Mouse (Mus musculus): ENCODE results near the gene Faim.

The Faim gene

DNA sequence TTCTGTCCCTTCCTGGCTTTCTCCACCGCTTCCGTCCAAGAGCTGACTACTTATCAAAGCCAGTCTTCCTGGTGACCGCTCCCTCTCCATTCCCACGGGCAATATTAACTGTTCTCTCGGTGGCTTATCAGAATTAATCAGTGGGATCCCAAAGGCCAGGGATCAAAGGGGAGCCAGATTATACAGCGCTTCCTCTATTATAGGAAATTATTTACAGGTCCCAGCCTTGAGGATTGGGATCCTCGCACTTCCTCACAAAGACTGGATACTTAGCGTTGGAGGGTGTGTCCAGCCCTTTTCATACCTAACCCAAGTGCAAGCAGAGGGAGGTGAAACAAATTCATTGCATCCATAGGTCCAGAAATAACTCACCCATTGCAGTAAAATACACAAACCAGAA is 45.9 kb downstream of the Faim start:
- in situ Hi-C loops (cut with MboI; ENCODE audit: unreplicated experiment in 2 of 2): no loop called here

DNA sequence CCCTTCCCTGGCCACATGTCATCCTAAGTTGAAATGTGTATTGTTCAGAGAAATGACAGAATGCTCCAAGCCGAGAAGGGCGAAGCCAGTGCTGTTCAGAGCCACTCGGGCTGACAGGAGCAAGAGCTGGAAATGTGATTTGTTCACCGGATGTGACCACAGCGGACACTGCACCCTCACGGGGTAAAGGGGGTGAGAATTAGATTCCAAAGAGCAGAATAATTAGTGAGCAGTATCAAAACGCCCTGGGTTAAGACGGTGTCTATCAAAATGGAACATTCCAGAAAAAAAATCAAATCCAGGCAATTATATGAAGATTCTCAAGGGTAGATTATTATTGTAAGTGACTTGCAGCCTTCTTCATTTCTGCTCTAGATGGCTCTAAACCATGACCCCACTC is 47.9 kb downstream of the Faim start:
- in situ Hi-C loops (cut with MboI; ENCODE audit: unreplicated experiment in 2 of 2): no loop called here

DNA sequence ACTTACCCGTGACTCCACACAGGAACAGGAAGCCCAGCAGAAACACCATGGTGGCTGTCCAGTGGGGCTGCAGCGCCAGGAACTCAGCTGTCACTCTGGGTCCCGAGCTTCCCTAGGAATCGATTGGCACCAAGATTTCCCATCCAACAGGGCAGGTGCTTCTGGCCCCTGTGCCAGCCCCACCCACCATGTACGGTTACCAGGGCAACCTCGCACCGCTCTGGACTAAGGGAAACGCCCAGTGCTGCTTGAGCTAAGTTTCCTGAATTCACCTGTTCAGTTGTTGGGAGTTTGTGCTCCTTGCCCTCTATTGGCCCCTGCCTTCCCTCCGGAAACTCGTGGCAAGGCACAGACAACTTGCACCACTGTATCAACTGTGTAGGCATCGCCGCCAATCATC is 49.4 kb downstream of the Faim start, which contains the start of gene Gm1123:
Gm1123 (minus strand) TSS at position 141 of the 400 bp plus-strand sequence.
- in situ Hi-C loops (cut with MboI; ENCODE audit: unreplicated experiment in 2 of 2): no loop called here

DNA sequence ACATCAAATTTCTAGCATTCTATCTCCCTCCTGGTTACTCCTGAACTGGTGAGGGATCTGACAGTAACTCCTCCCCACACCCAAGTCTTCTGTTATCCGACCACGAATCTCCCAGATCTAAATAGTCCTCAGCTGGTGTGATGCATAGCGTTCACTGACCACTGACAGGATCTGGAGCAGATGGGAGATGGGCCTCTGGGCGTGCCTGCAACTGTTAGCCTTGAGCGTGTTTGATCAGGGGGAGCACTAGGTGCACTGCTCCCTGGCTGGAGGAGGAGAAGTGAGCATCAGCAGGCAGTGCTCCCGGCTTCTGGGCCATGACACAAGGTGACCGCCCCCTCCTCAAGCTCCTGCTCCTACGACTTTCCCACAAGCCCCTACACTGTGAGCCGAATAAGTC is 55.8 kb downstream of the Faim start:
- in situ Hi-C loops (cut with MboI; ENCODE audit: unreplicated experiment in 2 of 2): no loop called here

DNA sequence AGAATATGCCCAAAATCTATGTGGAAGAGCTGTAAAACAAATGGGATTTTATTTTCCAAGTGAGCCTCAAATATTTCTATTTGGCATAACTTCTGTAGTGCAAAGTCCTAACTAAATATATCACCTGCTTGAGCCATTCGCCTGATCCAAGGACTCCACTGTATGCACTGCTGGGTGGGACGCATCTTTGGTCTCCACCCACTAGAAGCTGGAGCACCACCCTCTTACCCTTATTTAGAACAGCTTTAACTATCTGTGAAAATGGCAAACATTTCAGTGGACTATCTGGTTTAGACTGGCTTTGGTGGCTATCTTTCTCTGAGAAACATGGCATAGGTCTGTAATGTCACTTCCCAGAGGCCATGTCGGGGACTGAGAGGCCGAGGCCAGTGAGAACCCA is 56.5 kb downstream of the Faim start:
- in situ Hi-C loops (cut with MboI; ENCODE audit: unreplicated experiment in 2 of 2): no loop called here

DNA sequence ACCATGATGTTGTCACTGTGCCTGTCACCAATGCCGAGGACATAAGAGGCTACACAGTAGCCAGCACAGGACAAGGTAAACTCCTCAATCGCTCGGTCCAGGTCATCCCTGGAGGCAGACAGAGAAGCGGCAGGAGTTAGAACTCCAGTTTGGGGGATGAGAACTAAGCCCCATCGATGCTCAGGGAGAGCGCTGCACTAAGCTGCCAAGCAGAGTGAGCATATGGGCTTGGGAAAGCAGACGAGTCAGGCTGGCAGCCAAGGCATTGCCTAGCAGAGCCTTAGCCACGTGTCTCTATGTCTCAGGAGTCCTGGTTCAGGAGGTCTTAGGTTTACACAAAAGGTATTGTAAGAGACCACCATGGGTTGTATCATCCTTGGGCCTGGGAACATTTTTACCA is 58.6 kb downstream of the Faim start:
- in situ Hi-C loops (cut with MboI; ENCODE audit: unreplicated experiment in 2 of 2): no loop called here

DNA sequence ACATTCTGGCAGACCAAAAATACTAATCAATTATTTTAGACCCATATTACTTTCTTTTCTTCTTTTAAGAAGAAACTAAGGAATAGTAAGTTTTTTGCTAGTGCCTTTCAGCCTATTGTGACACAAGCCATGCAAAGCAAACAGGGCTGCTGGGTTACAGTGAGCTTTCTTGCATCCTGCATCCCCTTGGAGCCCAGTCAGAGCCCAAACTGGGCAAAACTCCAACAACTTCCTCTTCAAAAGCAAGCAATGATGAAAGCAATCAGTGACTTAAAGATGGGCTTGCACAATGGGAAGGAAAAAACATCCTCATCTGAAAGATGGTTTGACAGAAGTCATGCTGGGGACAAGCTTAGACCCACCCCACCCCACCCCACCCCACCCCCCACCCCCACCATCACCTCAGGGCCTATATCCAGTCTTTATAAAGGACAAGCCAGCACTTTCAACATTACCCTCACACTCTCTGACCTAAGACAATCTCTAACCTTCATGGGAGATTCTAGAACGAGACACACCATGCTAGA is 62.6 kb downstream of the Faim start:
- in situ Hi-C loops (cut with MboI; ENCODE audit: unreplicated experiment in 2 of 2): no loop called here

DNA sequence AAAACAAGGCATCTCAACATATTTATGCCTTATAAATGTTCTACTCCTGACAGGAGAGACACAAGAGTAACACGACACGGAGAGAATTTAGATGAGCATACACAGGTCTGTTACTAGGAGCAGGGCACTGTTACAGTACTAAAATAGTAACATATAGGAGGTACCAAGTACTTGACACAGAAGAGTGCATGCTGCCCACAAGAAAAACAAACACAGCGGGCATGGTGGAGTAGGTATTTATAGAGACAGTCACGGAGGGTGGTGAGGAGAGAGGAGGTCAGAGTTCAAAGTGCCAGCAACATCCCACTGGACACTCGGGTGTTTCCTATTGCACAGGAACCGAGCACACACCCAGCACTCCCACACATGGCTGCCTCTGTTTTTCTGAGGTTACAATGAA is 63.6 kb downstream of the Faim start:
- in situ Hi-C loops (cut with MboI; ENCODE audit: unreplicated experiment in 2 of 2): loop anchor here (25.0 kb wide), 1 partner anchor 1363 kb away; no protein-coding TSS in a partner anchor

Measured in v-Abl transformed pro-B cells (cell line).